Mouse (Mus musculus) heart, postnatal 14 days (tissue): ENCODE data around the gene Cnn2. TPM values are rescaled to one million over a fixed set of nuclear protein-coding genes. Genes with fewer than 3 reads are reported as not detected.
"Not testable (repeated sequence)": the region's sequence is repeated elsewhere in the genome, so short reads cannot be mapped to it uniquely, and the experiment has no call there.

Source experiments
- DNase-seq, 2 experiments: peaks; one replicate each; pipeline ENCODE4 v3.0.0; 2021 to 2022
- intact Hi-C: fragments of 180-260 bp; cut with DNase I; formaldehyde crosslinking; loops from one replicate; pipeline ENCODE4 v1.15.1; 2025
- total RNA-seq, 2 experiments: library from RNA; stranded (reverse); gene quantifications; 2 replicates each; pipeline ENCODE4 v1.2.3; 2021

The Cnn2 gene
- total RNA-seq, 2 experiments from 2014 or later = 36.2 to 45.9 TPM

- intact Hi-C loops = loop anchor here (5.0 kb wide), 1 partner anchor 79 kb away; no protein-coding TSS in a partner anchor
- DNase-seq = peak; percentile 67 to 68
These were observed 44.6 kb downstream of the Cnn2 start for GRCm38 (mm10) chr10:80032799-80033480.

GRCm38 (mm10) chr10:80033511-80034391 is 45.4 kb downstream of the Cnn2 start:
- intact Hi-C loops = loop anchor here (2.0 to 5.0 kb wide), 2 partner anchors 45 to 79 kb away; partner anchors contain the start of gene Cnn2
- DNase-seq = peak; percentile 47 to 64

- no peak for DNase-seq
- intact Hi-C loops = loop anchor here (2.0 kb wide), 1 partner anchor 46 kb away; the partner anchor contains the start of gene Cnn2
These were observed 46.8 kb downstream of the Cnn2 start for GRCm38 (mm10) chr10:80035148-80035547.

- intact Hi-C loops = loop anchor here (2.0 kb wide), 1 partner anchor 47 kb away; the partner anchor contains the start of gene Cnn2
- no peak for DNase-seq
These were observed 47.3 kb downstream of the Cnn2 start for GRCm38 (mm10) chr10:80035686-80036085.

- DNase-seq = peak; percentile 56 to 66
- intact Hi-C loops = no loop called here
These were observed 48.4 kb downstream of the Cnn2 start for GRCm38 (mm10) chr10:80036832-80037231.

- peak; percentile 98 for DNase-seq
- intact Hi-C loops = no loop called here
These were observed 51.2 kb downstream of the Cnn2 start, which contains the start of gene Polr2e for GRCm38 (mm10) chr10:80039559-80039979. Gene Polr2e, minus strand, starts transcription at chr10:80039795.

DNA sequence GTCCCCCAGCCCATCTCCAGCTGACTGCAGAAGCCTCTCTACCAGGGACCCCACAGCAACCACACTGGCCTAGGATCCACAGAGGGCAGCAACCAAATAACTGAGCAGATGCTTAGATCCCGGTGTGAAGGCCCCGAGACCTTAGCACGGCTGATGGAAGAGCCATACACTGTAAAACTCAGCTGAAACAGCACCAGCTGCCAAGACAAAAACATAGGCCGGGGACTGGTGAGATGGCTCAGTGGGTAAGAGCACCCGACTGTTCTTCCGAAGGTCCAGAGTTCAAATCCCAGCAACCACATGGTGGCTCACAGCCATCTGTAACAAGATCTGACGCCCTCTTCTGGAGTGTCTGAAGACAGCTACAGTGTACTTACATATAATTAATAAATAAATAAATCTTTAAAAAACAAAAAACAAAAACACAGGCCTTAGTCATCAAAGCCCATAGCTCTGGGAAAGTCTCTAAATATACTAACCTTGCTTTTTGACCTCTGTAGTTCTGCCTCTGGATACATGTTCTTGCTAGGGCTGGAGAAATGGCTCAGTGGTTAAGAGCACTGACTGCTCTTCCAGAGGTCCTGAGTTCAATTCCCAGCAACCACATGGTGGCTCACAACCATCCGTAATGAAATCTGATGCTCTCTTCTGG is 53.2 kb downstream of the Cnn2 start:
- intact Hi-C loops, DNase-seq: not testable (repeated sequence)

GRCm38 (mm10) chr10:80044087-80044486 is 55.7 kb downstream of the Cnn2 start:
- no peak for DNase-seq
- intact Hi-C loops = no loop called here

GRCm38 (mm10) chr10:80045364-80045763 is 57.0 kb downstream of the Cnn2 start:
- intact Hi-C loops, DNase-seq: not testable (repeated sequence)

Other genes with a start within 250 kb of the Cnn2 start
- 10 to 100 TPM; 45.3 to 46.8 TPM for gene Polrmt, start 242.0 kb upstream of the Cnn2 start, total RNA-seq
- not detected for gene Fgf22, start 233.5 kb upstream of the Cnn2 start, total RNA-seq
- gene Rnf126, start 221.6 kb upstream of the Cnn2 start, total RNA-seq = 10 to 100 TPM; 25.9 to 26.7 TPM
- gene Fstl3, start 211.3 kb upstream of the Cnn2 start, total RNA-seq = 1 to 10 TPM; 2.8 to 3.4 TPM
- gene Prss57, start 197.6 kb upstream of the Cnn2 start, total RNA-seq = under 1 TPM in 1 of 2 experiments, not detected in 1; 0.51 TPM
- 10 to 100 TPM; 71.8 to 86.5 TPM for gene Palm, start 195.0 kb upstream of the Cnn2 start, total RNA-seq
- gene Misp, start 167.6 kb upstream of the Cnn2 start, total RNA-seq = under 1 TPM; 0.26 to 0.54 TPM
- 10 to 100 TPM; 82.2 TPM for gene Ptbp1, start 134.2 kb upstream of the Cnn2 start, total RNA-seq
- gene Prtn3, start 114.1 kb upstream of the Cnn2 start, total RNA-seq = under 1 TPM in 1 of 2 experiments, not detected in 1; 0.29 TPM
- under 1 TPM; 0.20 to 0.29 TPM for gene Plppr3, start 114.0 kb upstream of the Cnn2 start, total RNA-seq
- gene Elane, start 102.3 kb upstream of the Cnn2 start, total RNA-seq = not detected
- gene Cfd, start 97.7 kb upstream of the Cnn2 start, total RNA-seq = 10 to 100 TPM; 14.2 to 77.3 TPM
- 10 to 100 TPM; 48.3 to 51.5 TPM for gene Med16, start 79.7 kb upstream of the Cnn2 start, total RNA-seq
- gene Gm26602, start 77.7 kb upstream of the Cnn2 start, total RNA-seq = not detected
- gene Kiss1r, start 71.6 kb upstream of the Cnn2 start, total RNA-seq = under 1 TPM; 0.41 to 0.43 TPM
- gene R3hdm4, start 67.4 kb upstream of the Cnn2 start, total RNA-seq = 10 to 100 TPM; 81.8 to 93.4 TPM
- gene Arid3a, start 61.5 kb upstream of the Cnn2 start, total RNA-seq = 1 to 10 TPM; 2.2 to 2.6 TPM
- gene Wdr18, start 28.4 kb upstream of the Cnn2 start, total RNA-seq = 10 to 100 TPM; 21.7 to 24.0 TPM
- gene Grin3b, start 17.9 kb upstream of the Cnn2 start, total RNA-seq = under 1 TPM; 0.10 to 0.19 TPM
- gene Tmem259, start 4.3 kb upstream of the Cnn2 start, total RNA-seq = 100 to 1,000 TPM; 124 to 125 TPM
- 1 to 10 TPM; 7.0 to 8.5 TPM for gene Abca7, start 7.9 kb downstream of the Cnn2 start, total RNA-seq
- 10 to 100 TPM in 1 of 2 experiments, 1 to 10 TPM in 1; 4.9 to 11.3 TPM for gene Arhgap45, start 28.1 kb downstream of the Cnn2 start, total RNA-seq
- gene Polr2e, start 51.2 kb downstream of the Cnn2 start, total RNA-seq = 10 to 100 TPM; 68.6 to 73.5 TPM
- 100 to 1,000 TPM; 636 to 681 TPM for gene Gpx4, start 58.6 kb downstream of the Cnn2 start, total RNA-seq
- gene Sbno2, start 117.0 kb downstream of the Cnn2 start, total RNA-seq = 10 to 100 TPM; 13.5 to 14.0 TPM
- gene Stk11, start 127.2 kb downstream of the Cnn2 start, total RNA-seq = 100 to 1,000 TPM; 105 to 118 TPM
- gene Atp5d, start 150.0 kb downstream of the Cnn2 start, total RNA-seq = 1,000 to 10,000 TPM; 1,168 to 1,183 TPM
- 1 to 10 TPM; 3.0 to 3.3 TPM for gene Cbarp, start 152.3 kb downstream of the Cnn2 start, total RNA-seq
- gene Midn, start 159.7 kb downstream of the Cnn2 start, total RNA-seq = 100 to 1,000 TPM; 158 to 178 TPM
- gene Cirbp, start 177.4 kb downstream of the Cnn2 start, total RNA-seq = 10 to 100 TPM; 40.4 to 64.3 TPM
- gene 1600002K03Rik, start 184.4 kb downstream of the Cnn2 start, total RNA-seq = 1 to 10 TPM; 3.8 to 4.7 TPM
- 1 to 10 TPM; 1.1 to 1.4 TPM for gene Efna2, start 190.9 kb downstream of the Cnn2 start, total RNA-seq
- gene Mum1, start 237.8 kb downstream of the Cnn2 start, total RNA-seq = 10 to 100 TPM; 17.0 to 21.0 TPM